Mouse (Mus musculus) B cell, adult (primary cell): ENCODE data around the gene Gm9936. TPM values are rescaled to one million over a fixed set of nuclear protein-coding genes. Genes with fewer than 3 reads are reported as not detected.

Experiments used
- total RNA-seq: library from RNA; stranded (reverse); gene quantifications from 4 replicates; pipeline ENCODE4 v1.2.4, GENCODE M21; 2023; ENCODE audit not compliant: inconsistent age

Gene Gm9936
- not detected in 4 replicates for total RNA-seq

GRCm38 (mm10) chr5:114858582-114858981 is at the start of gene Gm9936:
Gm9936 (minus strand) TSS chr5:114858682.

GRCm38 (mm10) chr5:114896688-114897373 is 38.3 kb upstream of the Gm9936 start, which contains the start of gene Oasl2:
Oasl2 (plus strand) TSS chr5:114896936.

GRCm38 (mm10) chr5:114853364-114853763 is 5.1 kb downstream of the Gm9936 start, which contains the start of gene 4930519G04Rik:
4930519G04Rik (plus strand) TSS chr5:114853664.

GRCm38 (mm10) chr5:114822796-114823688 is 35.4 kb downstream of the Gm9936 start, which contains the start of gene 1500011B03Rik:
1500011B03Rik (minus strand) TSS chr5:114823468.

Other genes with a start within 250 kb of the Gm9936 start
- 0.27 to 1.0 TPM in 2 of 4 replicates, not detected in the others for gene Trpv4, start 200.3 kb downstream of the Gm9936 start, total RNA-seq
- 56.1 to 58.9 TPM (median 57.4 TPM) in 4 replicates for gene Gltp, start 167.7 kb downstream of the Gm9936 start, total RNA-seq
- 19.0 to 24.7 TPM (median 22.0 TPM) in 4 replicates for gene Tchp, start 150.9 kb downstream of the Gm9936 start, total RNA-seq
- gene Ankrd13a, start 84.0 kb downstream of the Gm9936 start, total RNA-seq: 187 to 205 TPM (median 199 TPM) in 4 replicates
- gene Git2, start 83.2 kb downstream of the Gm9936 start, total RNA-seq: 170 to 180 TPM (median 173 TPM) in 4 replicates
- gene 1500011B03Rik, start 35.2 kb downstream of the Gm9936 start, total RNA-seq: 50.4 to 57.2 TPM (median 52.4 TPM) in 4 replicates
- gene 4930519G04Rik, start 5.0 kb downstream of the Gm9936 start, total RNA-seq: 0.24 to 0.67 TPM in 2 of 4 replicates, not detected in the others
- gene Oasl2, start 38.3 kb upstream of the Gm9936 start, total RNA-seq: 4.5 to 7.3 TPM (median 6.6 TPM) in 4 replicates
- gene Oasl1, start 64.6 kb upstream of the Gm9936 start, total RNA-seq: 19.1 to 44.2 TPM (median 26.8 TPM) in 4 replicates
- 35.9 to 40.1 TPM (median 39.5 TPM) in 4 replicates for gene 2210016L21Rik, start 83.5 kb upstream of the Gm9936 start, total RNA-seq
- gene Hnf1a, start 112.4 kb upstream of the Gm9936 start, total RNA-seq: not detected in 4 replicates
- gene Sppl3, start 152.5 kb upstream of the Gm9936 start, total RNA-seq: 54.8 to 58.2 TPM (median 56.8 TPM) in 4 replicates
- 0.96 TPM in 1 of 4 replicates, not detected in the others for gene Gm10401, start 239.6 kb upstream of the Gm9936 start, total RNA-seq